Mouse (Mus musculus) left cerebral cortex, postnatal 36 days (tissue): ENCODE data around the gene Tmem88b. TPM values are rescaled to one million over a fixed set of nuclear protein-coding genes. Genes with fewer than 3 reads are reported as not detected.

Source experiments
- DNase-seq, 2 experiments: peaks; one replicate each; pipeline ENCODE4 v3.0.0; 2021 to 2022; ENCODE audit warnings: low spot score in 2 of 2, mixed read lengths in 1 of 2
- intact Hi-C: fragments of 180-260 bp; cut with DNase I; formaldehyde crosslinking; loops from one replicate; pipeline ENCODE4 v1.15.1; 2025
- total RNA-seq, 2 experiments: library from RNA; stranded (reverse); gene quantifications; 2 replicates each; pipeline ENCODE4 v1.2.3; 2021

Tmem88b gene
- total RNA-seq = 10 to 100 TPM; 18.3 to 30.0 TPM

GRCm38 (mm10) chr4:155785819-155786218 lies at the start of gene Tmem88b:
Tmem88b (minus strand) TSS chr4:155785874.
- intact Hi-C loops = loop anchor here (2.0 kb wide), 1 partner anchor 15 kb away; no protein-coding TSS in a partner anchor
- no peak for DNase-seq

GRCm38 (mm10) chr4:155833836-155834235 lies 48.2 kb upstream of the Tmem88b start:
- intact Hi-C loops = no loop called here
- peak; percentile 53 to 66 for DNase-seq

- intact Hi-C loops = no loop called here
- no peak for DNase-seq
Observed at GRCm38 (mm10) chr4:155833234-155833633, 47.6 kb upstream of the Tmem88b start.

GRCm38 (mm10) chr4:155832321-155832720 lies 46.6 kb upstream of the Tmem88b start:
- no peak for DNase-seq
- intact Hi-C loops = no loop called here

- DNase-seq = no peak
- intact Hi-C loops = loop anchor here (2.0 kb wide), 1 partner anchor 111 kb away; the partner anchor contains the start of gene Ube2j2
Observed at GRCm38 (mm10) chr4:155831831-155832230, 46.2 kb upstream of the Tmem88b start.

GRCm38 (mm10) chr4:155831205-155831766 lies 45.6 kb upstream of the Tmem88b start, which contains the start of gene Aurkaip1:
Aurkaip1 (plus strand) TSS chr4:155831272.
- intact Hi-C loops = loop anchor here (2.0 kb wide), 1 partner anchor 112 kb away; the partner anchor contains the start of gene Ube2j2
- DNase-seq = peak; percentile 94

GRCm38 (mm10) chr4:155830596-155830995 lies 44.9 kb upstream of the Tmem88b start:
- DNase-seq = no peak
- intact Hi-C loops = loop anchor here (2.0 kb wide), 1 partner anchor 112 kb away; the partner anchor contains the start of gene Ube2j2

- DNase-seq = no peak
- intact Hi-C loops = loop anchor here (2.0 kb wide), 1 partner anchor 113 kb away; the partner anchor contains the start of gene Ube2j2
Observed at GRCm38 (mm10) chr4:155829866-155830265, 44.2 kb upstream of the Tmem88b start.

GRCm38 (mm10) chr4:155823443-155823842 lies 37.8 kb upstream of the Tmem88b start:
- intact Hi-C loops = no loop called here

GRCm38 (mm10) chr4:155821025-155821424 lies 35.4 kb upstream of the Tmem88b start:
- intact Hi-C loops = no loop called here
- DNase-seq = no peak

More at GRCm38 (mm10) chr4:155823443-155823842, 37.8 kb upstream of the Tmem88b start:
- no peak for DNase-seq

GRCm38 (mm10) chr4:155817533-155817932 lies 31.9 kb upstream of the Tmem88b start:
- no peak for DNase-seq

GRCm38 (mm10) chr4:155812665-155813181 lies 27.0 kb upstream of the Tmem88b start:
- DNase-seq = no peak
- intact Hi-C loops = no loop called here

More at GRCm38 (mm10) chr4:155817533-155817932, 31.9 kb upstream of the Tmem88b start:
- intact Hi-C loops = no loop called here

- intact Hi-C loops = no loop called here
- peak; percentile 91 to 92 for DNase-seq
Observed at GRCm38 (mm10) chr4:155811929-155812664, 26.4 kb upstream of the Tmem88b start, which contains the start of gene Ccnl2. Ccnl2 (plus strand) TSS chr4:155812489.

GRCm38 (mm10) chr4:155807841-155808240 lies 22.2 kb upstream of the Tmem88b start:
- no peak for DNase-seq
- intact Hi-C loops = no loop called here

GRCm38 (mm10) chr4:155803340-155804041 lies 17.8 kb upstream of the Tmem88b start:
- peak; percentile 95 for DNase-seq
- intact Hi-C loops = no loop called here

GRCm38 (mm10) chr4:155802741-155803339 lies 17.2 kb upstream of the Tmem88b start, which contains the start of gene Mrpl20:
Mrpl20 (plus strand) TSS chr4:155802878.
- intact Hi-C loops = no loop called here
- DNase-seq = no peak

- intact Hi-C loops = no loop called here
- DNase-seq = no peak
Observed at GRCm38 (mm10) chr4:155802075-155802474, 16.4 kb upstream of the Tmem88b start.

- intact Hi-C loops = no loop called here
- no peak for DNase-seq
Observed at GRCm38 (mm10) chr4:155793730-155794129, 8.1 kb upstream of the Tmem88b start.

- no peak for DNase-seq
Observed at GRCm38 (mm10) chr4:155791240-155791933, 5.7 kb upstream of the Tmem88b start.

More at GRCm38 (mm10) chr4:155791240-155791933, 5.7 kb upstream of the Tmem88b start:
- intact Hi-C loops = no loop called here
